Mouse (Mus musculus) frontal cortex, adult (tissue): ENCODE results near the gene Filip1.

Experiments used
- ATAC-seq: cut with Nextera tagmentation; 2 replicates; pipeline ENCODE4 v1.9.2; 2017; ENCODE audit warnings: mild to moderate bottlenecking, moderate library complexity, mixed read lengths; ENCODE audit not compliant: low TSS enrichment

The Filip1 gene

GRCm38 (mm10) chr9:79829842-79830800, 182.5 kb downstream of the Filip1 start:
- 0 out of 2 replicates have a peak, but pooled peaks have one; percentile 27 for ATAC-seq

GRCm38 (mm10) chr9:79827072-79827471, 185.6 kb downstream of the Filip1 start:
- ATAC-seq: no peak

GRCm38 (mm10) chr9:79825526-79825925, 187.1 kb downstream of the Filip1 start:
- ATAC-seq: no peak

DNA sequence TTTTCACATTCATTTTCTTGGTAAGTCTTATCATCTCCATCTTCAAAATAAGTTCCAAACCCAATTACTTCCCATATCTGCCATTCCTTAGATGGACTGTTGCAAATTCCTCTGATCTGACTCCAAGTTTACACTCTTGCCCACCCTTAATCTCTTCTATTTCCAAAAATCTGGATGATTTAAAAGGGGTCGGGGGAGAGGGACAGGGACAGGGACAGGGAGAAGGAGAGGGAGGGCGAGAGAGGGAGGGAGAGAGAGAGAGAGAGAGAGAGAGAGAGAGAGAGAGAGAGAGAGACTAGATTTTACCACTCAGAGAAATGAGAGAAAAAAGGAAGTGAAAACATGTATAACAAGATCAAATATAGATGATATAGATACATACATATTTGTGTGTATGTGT, 188.8 kb downstream of the Filip1 start:
- ATAC-seq: no peak

- no peak for ATAC-seq
Measured at GRCm38 (mm10) chr9:79823438-79823837, 189.2 kb downstream of the Filip1 start.

- ATAC-seq: no peak
Measured at GRCm38 (mm10) chr9:79816464-79816863, 196.2 kb downstream of the Filip1 start.

GRCm38 (mm10) chr9:79816013-79816412, 196.6 kb downstream of the Filip1 start:
- ATAC-seq: no peak

DNA sequence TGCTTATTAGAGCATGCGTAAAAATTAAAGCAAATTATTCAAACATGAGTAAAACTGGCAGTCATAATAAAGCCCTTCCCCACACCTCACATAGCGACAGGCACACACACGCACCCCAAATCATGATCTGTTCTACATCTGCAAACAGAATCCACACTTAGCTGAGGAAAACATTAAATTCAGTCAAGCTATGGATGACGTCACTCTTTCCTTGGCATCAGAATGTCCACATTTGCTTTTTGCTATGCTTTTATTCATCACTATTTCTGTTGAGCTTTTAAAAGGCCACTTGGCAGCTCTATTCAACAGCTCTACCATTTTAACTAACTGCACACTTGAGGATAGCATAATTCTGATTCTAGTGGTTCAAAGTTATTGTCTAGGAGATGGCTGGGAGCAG, 198.1 kb downstream of the Filip1 start:
- 0 out of 2 replicates have a peak, but pooled peaks have one; percentile 9 for ATAC-seq

DNA sequence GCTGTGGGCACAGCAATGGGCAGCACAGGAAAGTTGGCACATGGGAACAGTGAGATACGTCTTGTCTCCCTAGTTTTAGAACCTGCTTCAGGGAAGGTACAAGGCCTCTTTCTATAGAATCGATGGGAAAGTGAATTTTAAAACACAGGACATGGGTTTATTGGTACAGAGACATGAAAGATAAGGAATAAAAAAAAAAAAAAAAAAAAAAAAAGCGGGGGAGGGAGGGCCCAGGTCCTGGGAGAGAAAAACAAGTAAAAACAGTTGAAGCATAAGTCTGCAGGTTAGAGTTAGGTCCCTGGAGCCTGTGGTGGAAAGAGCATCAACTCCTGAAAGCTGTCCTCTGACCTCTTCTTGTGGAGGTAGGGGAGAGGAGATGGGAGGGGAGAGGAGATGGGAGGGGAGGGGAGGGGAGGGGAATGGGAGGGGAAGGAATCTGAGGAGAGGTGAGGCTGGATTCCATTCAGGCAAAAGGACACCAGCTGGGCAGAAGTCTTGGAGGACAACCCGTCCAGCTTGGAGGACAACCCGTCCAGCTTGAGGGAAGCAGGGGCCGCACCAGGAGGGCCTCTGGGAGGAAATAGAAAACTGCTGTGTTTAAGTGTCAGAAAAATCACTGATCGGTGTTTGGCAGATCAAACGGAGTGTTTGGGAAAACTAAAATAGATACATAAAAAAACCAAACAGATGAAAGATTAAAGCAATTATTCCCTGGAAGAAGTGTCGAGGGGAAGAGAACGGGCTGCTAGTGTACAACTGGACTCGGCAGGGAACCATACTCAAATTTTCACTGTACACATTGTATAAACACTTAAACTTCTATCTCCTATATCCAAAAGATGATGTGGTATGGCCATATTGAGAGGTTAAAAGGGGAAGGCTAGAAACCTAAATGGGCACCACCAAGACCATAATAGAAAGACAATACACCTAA, 201.4 kb downstream of the Filip1 start:
- ATAC-seq: no peak

GRCm38 (mm10) chr9:79810534-79810933, 202.1 kb downstream of the Filip1 start:
- no peak for ATAC-seq

DNA sequence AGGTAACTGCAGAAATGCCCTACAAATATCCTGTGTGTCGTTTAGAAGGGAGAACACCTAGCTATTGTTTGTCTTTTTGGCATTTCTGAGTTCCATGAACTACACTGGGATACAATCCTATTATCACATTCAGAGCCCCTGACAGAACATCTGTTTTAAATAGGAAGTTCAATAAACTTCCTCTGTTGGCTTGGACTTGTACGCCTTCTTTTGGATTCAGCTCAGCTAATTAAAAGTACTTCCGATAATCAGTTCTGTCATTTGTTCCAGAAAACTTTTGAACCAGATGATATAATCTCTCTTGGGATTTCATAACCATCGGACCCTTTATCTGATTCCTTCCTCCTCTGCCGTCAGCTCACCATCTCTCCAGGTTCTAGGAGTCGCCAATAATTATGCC, 203.2 kb downstream of the Filip1 start:
- ATAC-seq: no peak

- ATAC-seq: no peak
Measured at GRCm38 (mm10) chr9:79807178-79807577, 205.5 kb downstream of the Filip1 start.

GRCm38 (mm10) chr9:79806317-79807075, 206.2 kb downstream of the Filip1 start:
- peak; percentile 72 for ATAC-seq

DNA sequence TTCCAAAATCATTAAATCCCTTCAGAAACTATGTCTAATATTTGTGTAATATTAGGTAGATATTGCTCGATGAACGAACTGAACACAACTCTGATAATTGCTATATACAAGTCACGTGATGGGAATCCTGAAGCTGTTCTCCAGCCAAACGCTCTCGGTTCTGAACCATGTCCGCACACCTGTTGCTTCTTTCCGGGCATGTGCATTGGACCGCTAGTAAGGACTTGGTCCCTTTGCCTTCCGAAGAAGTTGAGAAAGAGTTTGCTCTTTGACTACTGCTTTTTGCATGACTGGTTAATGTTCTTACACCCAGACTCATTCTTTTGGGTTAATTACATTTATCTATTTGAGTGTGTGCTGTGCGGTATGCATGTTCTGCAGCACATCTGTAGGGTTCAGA, 207.2 kb downstream of the Filip1 start:
- ATAC-seq: no peak

GRCm38 (mm10) chr9:79796461-79797135, 216.1 kb downstream of the Filip1 start:
- no peak for ATAC-seq

DNA sequence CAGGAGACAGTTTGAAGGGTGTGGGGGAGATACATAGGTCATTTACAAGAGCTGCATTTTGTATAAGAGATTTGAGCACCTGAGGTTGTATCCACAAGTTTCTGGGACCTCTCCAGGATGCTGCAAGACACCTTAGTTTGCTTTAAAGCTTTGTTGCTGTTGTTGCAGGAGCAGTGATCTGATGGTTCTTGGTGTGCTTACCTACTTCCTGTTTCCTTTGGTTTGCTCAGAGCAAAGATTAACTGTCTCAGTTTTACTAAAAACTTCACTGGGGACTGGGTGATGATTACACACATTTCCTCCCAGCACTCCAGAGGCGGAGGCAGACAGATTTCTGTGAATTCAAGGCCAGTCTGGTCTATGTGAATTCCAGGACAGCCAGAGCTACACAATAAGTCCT, 217.6 kb downstream of the Filip1 start:
- no peak for ATAC-seq

GRCm38 (mm10) chr9:79792841-79793835, 219.5 kb downstream of the Filip1 start, which contains the start of gene Tmem30a:
Gene Tmem30a (minus strand): TSS chr9:79793507.
- ATAC-seq: peak; percentile 98

DNA sequence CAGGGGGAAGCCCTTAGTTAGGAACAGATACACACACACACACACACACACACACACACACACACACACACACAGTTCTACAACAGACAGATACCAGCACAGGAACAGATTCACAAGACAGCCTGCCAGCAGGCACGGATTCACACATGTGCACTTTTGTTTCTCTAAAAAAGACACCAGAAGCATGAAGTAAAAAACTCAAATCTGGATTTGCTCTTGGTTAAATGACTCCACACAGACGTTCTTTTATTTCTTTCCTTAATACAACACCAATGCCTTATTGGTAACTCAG, 226.9 kb downstream of the Filip1 start:
- peak; percentile 52; the same call in 1 of the 2 replicates for ATAC-seq

- ATAC-seq: no peak
Measured at GRCm38 (mm10) chr9:79784934-79785793, 227.5 kb downstream of the Filip1 start.
